Mouse (Mus musculus) kidney, adult 2 months (tissue): ENCODE measurements around the gene Klrc1. TPM values are rescaled to one million over a fixed set of nuclear protein-coding genes. Genes with fewer than 3 reads are reported as not detected.
"Not testable (repeated sequence)": the region's sequence is repeated elsewhere in the genome, so short reads cannot be mapped to it uniquely, and the experiment has no call there.

Source experiments
- DNase-seq: peaks from one replicate; pipeline ENCODE4 v3.0.0; 2021
- H3K27ac ChIP-seq: fragments of 200-500 bp; 2 replicates; pipeline ENCODE4 v1.5.1; 2012; ENCODE audit warnings: low read depth, low read length, control low read depth, inconsistent platforms; ENCODE audit not compliant: insufficient read depth
- H3K27me3 ChIP-seq: fragments of 200-500 bp; replicated peaks from 2 replicates; pipeline ENCODE4 v1.6.1; 2012; ENCODE audit warnings: mild to moderate bottlenecking, moderate library complexity, low read length, inconsistent platforms; ENCODE audit not compliant: control insufficient read depth, insufficient read depth
- H3K36me3 ChIP-seq: fragments of 200-500 bp; 2 replicates; pipeline ENCODE4 v1.6.1; 2012; ENCODE audit warnings: mild to moderate bottlenecking, moderate library complexity, low read length, inconsistent platforms; ENCODE audit not compliant: control insufficient read depth, insufficient read depth
- H3K4me1 ChIP-seq: fragments of 200-500 bp; 2 replicates; pipeline ENCODE4 v1.6.1; 2011; ENCODE audit warnings: low read length; ENCODE audit not compliant: control insufficient read depth, insufficient read depth
- H3K4me3 ChIP-seq: fragments of 200-500 bp; 2 replicates; pipeline ENCODE4 v1.5.1; 2011; ENCODE audit warnings: mild to moderate bottlenecking, low read depth, low read length, control low read depth; ENCODE audit not compliant: insufficient read depth
- CTCF ChIP-seq: fragments of 200-500 bp; conservative IDR thresholded peaks from 2 replicates; pipeline ENCODE4 v1.5.1; 2011; ENCODE audit warnings: low read depth, mild to moderate bottlenecking, control low read depth, low read length, moderate library complexity, mixed read lengths; ENCODE audit not compliant: insufficient read depth, insufficient read length
- POLR2A ChIP-seq: fragments of 200-500 bp; IDR thresholded peaks from one replicate; pipeline ENCODE4 v1.6.1; 2011; ENCODE audit warnings: low read depth, low read length, control low read depth
- WGBS: fragments of 180-500 bp; shearing (Covaris S2); methylation state at CpG from one replicate; pipeline ENCODE4 v1.1.7; 2018; 5-methylcytosine and 5-hydroxymethylcytosine counted together
- polyA plus RNA-seq: library from polyadenylated mRNA; depleted of rRNA; stranded (reverse); fragments of >200 nt; gene quantifications from 2 replicates; pipeline ENCODE4 v1.2.3, GENCODE M21; 2012; rRNA removed

Klrc1 gene
- polyA plus RNA-seq: 0.34 TPM in 1 of 2 replicates, not detected in the other

DNA sequence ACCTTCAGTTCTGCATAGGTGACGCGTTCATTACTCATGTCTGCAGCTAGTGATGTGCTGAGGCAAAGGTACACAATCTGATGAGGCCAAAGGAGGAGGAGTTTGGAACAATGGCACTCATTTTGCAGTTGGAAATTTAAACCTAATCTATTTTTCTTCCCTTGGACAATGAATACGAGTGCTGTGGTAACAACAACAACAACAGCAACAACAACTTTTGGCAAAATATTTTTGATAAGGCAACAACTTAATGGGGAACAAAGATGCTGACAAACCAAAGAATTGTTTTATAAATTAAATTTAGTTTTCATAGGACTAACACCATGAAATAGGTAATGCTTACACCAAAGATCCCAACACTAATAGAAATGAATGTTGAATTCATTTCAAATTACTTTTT lies at the start of gene Klrc1:
TSS of gene Klrc1 (minus strand) at position 101 of the 400 bp plus-strand sequence.
- no peak within 1 kb of the TSS for H3K4me3 ChIP-seq
- no peaks in the 10 kb centered on the region for H3K36me3 ChIP-seq
- H3K4me1 ChIP-seq: no peaks in the 10 kb centered on the region
- H3K27me3 ChIP-seq: no peaks in the 10 kb centered on the region
- 80% methylated on average over 3 of the region's 3 CpGs for whole genome bisulfite sequencing
- H3K27ac ChIP-seq: no peak within 1 kb of the TSS
- TF ChIP-seq CTCF (no peak), POLR2A (no peak)
- no peak for DNase-seq

DNA sequence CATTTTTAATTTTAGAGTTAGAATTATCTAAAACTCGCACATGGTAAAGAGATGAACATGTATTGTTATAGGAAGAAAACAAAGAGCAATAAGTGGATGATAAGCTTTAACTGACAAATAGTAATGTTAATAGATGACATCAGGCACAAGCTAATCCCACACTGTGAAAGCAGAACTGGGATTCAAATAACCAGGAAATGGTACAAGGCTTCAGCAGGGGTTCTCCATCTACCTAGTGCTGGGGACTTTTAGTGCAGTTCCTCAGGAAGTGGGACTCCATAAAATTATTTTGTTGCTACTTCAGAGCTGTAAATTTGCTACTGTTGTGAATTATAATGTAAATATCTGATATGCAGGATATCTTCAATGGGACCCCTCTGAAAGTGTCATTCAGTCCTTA lies 48.5 kb upstream of the Klrc1 start:
- H3K4me1 ChIP-seq: no peaks in the 10 kb centered on the region
- WGBS: 91% methylated on average over 1 of the region's 1 CpGs
- no peak for TF ChIP-seq CTCF
- TF ChIP-seq POLR2A: no peak

DNA sequence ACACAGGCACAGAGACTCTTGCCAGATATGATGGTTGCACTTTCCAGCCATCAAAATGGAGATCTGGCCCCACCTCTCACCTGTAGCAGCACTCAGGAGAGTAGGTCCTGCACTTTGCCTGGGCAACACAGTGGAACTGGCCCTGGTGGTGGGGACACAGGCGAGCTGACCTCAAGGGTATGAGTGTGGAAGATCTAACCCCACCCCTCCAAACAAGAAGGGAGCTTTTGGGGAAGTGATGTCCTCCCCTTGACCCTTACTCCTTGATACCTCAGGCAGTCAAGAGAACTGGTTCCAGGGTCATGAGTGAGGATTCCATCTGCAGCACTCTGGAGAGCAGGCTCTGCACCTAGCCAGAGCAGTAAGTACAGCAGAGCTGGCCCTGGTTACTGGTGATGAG lies 42.6 kb upstream of the Klrc1 start:
- no peaks in the 10 kb centered on the region for H3K36me3 ChIP-seq
- no peak for DNase-seq
- no peak for TF ChIP-seq POLR2A
- TF ChIP-seq CTCF: no peak
- no peak overlapping the region for H3K27ac ChIP-seq
- no peaks in the 10 kb centered on the region for H3K4me1 ChIP-seq
- WGBS: 79% methylated on average over 1 of the region's 1 CpGs
- H3K4me3 ChIP-seq: no peak overlapping the region
- H3K27me3 ChIP-seq: no peaks in the 10 kb centered on the region

More for the DNA sequence above, 48.5 kb upstream of the Klrc1 start:
- no peak overlapping the region for H3K27ac ChIP-seq
- DNase-seq: no peak
- H3K4me3 ChIP-seq: no peak overlapping the region
- no peaks in the 10 kb centered on the region for H3K36me3 ChIP-seq
- no peaks in the 10 kb centered on the region for H3K27me3 ChIP-seq

DNA sequence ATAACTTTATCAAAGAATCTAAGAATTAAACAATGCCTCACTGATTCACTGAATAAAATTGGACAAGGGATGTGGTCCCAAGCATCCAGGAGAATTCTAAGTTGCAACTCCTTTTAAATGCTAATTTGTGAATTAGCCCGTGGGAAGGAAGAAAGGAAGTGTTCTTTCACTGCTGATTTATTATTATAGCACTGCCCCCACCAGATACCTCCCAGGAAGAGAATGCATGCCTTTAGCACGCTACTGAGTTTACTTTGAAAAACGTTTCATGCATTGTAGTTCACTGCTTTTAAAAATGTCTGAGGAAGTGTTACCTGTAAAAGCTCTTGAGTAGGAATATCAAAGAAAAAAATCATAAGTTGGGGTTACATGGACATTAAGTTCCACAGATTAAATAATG lies 41.7 kb upstream of the Klrc1 start:
- no peaks in the 10 kb centered on the region for H3K36me3 ChIP-seq
- no peak overlapping the region for H3K27ac ChIP-seq
- no peak for DNase-seq
- H3K4me1 ChIP-seq: no peaks in the 10 kb centered on the region
- no peak overlapping the region for H3K4me3 ChIP-seq
- TF ChIP-seq CTCF (no peak), POLR2A (no peak)
- 5% methylated on average over 3 of the region's 3 CpGs for WGBS
- H3K27me3 ChIP-seq: no peaks in the 10 kb centered on the region

DNA sequence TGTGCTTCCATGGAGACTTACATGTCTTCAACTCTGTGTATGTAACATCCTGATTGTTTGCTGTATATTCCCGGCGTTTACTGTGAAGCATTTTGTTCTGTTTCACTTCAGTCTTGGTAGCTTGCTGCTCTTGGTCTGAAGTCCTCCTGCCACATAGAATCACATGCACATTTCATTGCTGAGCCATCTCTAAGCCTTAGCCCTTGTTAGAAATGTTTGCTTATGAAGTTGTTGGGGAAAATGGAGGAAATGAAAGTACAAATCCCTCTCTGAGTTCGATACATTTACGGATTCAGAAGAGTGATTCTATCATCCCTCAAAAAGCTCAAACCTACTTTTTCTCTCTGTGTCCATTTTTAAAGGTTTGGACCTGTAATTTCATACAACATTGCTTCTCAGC lies 38.3 kb upstream of the Klrc1 start, which contains the start of gene Klri1:
TSS of gene Klri1 (minus strand) at position 101 of the 400 bp plus-strand sequence.
- no peak within 1 kb of the TSS for H3K27ac ChIP-seq
- no peak for DNase-seq
- H3K36me3 ChIP-seq: no peaks in the 10 kb centered on the region
- TF ChIP-seq CTCF (no peak), POLR2A (no peak)
- 94% methylated on average over 4 of the region's 4 CpGs for WGBS
- no peak within 1 kb of the TSS for H3K4me3 ChIP-seq
- H3K27me3 ChIP-seq: no peaks in the 10 kb centered on the region
- no peaks in the 10 kb centered on the region for H3K4me1 ChIP-seq

DNA sequence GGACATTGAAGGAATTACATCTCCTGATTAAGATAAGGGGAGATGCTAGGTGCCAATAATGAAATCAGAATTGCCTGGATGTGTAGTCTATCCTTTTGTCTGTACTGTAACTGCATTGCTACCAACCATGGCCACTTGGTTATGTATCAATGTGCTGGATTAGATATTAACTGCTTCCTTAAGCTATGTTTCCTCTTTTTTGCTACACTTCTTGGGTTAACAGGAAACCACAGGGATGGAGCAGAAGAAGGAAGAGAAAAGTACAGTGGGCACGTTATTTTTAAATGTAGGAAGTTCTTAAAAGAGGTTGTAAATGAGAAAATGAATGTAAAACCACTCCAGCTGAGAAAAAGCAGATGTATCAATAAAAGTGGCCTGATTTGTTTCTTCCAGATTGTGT lies 34.8 kb upstream of the Klrc1 start:
- no peaks in the 10 kb centered on the region for H3K27me3 ChIP-seq
- peak; percentile 5 for DNase-seq
- WGBS: 13% methylated on average over 1 of the region's 1 CpGs
- TF ChIP-seq CTCF: no peak
- no peak for TF ChIP-seq POLR2A
- H3K27ac ChIP-seq: no peak overlapping the region
- H3K4me1 ChIP-seq: no peaks in the 10 kb centered on the region
- H3K4me3 ChIP-seq: no peak overlapping the region
- H3K36me3 ChIP-seq: no peaks in the 10 kb centered on the region

DNA sequence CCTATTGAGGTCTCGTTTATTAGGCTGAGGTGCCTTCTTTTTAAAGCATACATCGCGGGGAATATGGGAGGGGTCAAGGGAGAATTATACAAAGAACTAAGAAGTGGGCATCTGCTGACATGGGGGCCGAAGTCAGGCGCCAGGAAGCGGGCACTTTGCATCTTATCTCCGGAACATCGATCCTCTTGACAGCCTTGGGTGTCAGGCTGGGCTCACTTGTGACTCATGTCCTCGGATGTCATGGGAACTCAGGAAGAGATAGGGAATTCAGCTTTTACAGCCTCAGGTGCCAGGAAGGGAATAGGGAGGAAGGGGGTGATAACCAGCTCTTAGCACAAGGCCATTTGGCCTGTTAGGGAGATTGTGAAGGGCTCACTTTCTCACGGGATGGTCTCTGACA lies 12.7 kb upstream of the Klrc1 start:
- H3K36me3 ChIP-seq, H3K27ac ChIP-seq, H3K4me3 ChIP-seq, DNase-seq, H3K4me1 ChIP-seq, H3K27me3 ChIP-seq: not testable (repeated sequence)
- 52% methylated on average over 10 of the region's 10 CpGs for WGBS

DNA sequence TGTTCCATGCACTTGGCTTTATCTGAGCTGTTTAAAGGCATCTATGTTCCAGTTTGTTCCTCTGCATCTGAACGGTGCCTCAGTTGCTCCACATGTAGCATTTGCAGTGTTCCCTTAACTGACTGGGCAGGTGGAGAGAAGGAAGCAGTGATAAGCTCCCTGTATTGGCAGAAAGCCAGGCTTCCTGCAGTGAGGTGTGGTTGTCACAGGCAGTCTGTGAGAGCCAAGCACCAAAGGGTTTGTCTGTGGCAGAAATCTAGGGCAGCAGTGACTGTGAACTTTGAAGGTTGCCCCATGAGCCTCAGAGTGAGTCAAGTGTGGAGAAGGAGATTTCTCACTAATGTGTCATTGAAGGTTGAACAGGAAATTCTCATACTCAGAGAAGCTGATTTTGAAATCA lies 1.6 kb upstream of the Klrc1 start:
- no peak overlapping the region for H3K4me3 ChIP-seq

DNA sequence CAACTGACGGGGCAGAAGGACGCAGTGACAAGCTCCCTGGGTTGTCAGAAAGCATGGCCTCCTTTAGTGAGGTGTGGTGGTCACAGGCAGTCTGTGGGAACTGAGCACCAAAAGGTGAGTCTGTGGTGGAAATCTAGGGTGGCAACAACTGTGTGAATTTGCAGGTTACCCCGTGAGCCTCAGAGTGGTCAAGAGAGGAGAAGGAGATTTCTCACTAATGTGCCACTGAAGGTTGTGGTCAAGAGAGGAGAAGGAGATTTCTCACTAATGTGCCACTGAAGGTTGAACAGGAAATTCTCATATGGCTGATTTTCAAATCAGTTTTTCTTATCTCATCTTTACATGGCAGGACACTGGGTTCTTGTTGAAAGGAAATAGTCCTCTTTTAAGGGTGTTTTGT lies 17.5 kb downstream of the Klrc1 start:
- WGBS: no CpG with 5 or more reads among the region's 3 CpGs
- not testable (repeated sequence) for H3K4me3 ChIP-seq, H3K36me3 ChIP-seq, DNase-seq, H3K27me3 ChIP-seq, H3K27ac ChIP-seq, H3K4me1 ChIP-seq

More for the DNA sequence above, 1.6 kb upstream of the Klrc1 start:
- H3K4me1 ChIP-seq: no peaks in the 10 kb centered on the region
- WGBS: 72% methylated on average over 1 of the region's 1 CpGs
- peak; percentile 5 for DNase-seq
- TF ChIP-seq POLR2A (no peak), CTCF (no peak)
- H3K36me3 ChIP-seq: no peaks in the 10 kb centered on the region
- H3K27me3 ChIP-seq: no peaks in the 10 kb centered on the region
- no peak overlapping the region for H3K27ac ChIP-seq

DNA sequence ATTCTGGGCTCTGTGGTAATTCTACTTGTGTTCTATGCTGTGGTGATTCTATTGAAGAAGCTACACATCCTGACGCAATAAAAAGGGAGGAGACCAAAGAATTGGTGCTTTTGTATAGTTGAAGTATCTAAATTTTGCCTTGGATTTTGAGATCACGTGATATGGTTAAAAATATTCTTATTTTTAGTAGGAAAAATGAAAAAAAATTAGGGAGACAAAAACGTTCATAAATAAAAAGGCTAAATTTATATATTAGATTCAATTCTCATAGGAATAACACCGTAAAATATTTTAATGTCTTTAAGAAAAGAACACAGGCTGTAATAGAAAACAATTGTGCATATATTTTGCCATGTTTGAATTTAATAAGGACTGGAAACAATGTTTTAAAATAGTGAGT lies 18.2 kb downstream of the Klrc1 start, which contains the start of gene Klrc2:
TSS of gene Klrc2 (minus strand) at position 101 of the 400 bp plus-strand sequence.
- H3K36me3 ChIP-seq, H3K27me3 ChIP-seq, DNase-seq, H3K4me1 ChIP-seq, H3K4me3 ChIP-seq, H3K27ac ChIP-seq: not testable (repeated sequence)
- WGBS: 77% methylated on average over 4 of the region's 4 CpGs
